Mouse (Mus musculus) liver (tissue): ENCODE results near the gene Lmod2.

Experiments used
- DNase-seq: peaks from one replicate; pipeline ENCODE4 v3.0.0-alpha.2; 2020; ENCODE audit warnings: mixed read lengths

The Lmod2 gene

DNA sequence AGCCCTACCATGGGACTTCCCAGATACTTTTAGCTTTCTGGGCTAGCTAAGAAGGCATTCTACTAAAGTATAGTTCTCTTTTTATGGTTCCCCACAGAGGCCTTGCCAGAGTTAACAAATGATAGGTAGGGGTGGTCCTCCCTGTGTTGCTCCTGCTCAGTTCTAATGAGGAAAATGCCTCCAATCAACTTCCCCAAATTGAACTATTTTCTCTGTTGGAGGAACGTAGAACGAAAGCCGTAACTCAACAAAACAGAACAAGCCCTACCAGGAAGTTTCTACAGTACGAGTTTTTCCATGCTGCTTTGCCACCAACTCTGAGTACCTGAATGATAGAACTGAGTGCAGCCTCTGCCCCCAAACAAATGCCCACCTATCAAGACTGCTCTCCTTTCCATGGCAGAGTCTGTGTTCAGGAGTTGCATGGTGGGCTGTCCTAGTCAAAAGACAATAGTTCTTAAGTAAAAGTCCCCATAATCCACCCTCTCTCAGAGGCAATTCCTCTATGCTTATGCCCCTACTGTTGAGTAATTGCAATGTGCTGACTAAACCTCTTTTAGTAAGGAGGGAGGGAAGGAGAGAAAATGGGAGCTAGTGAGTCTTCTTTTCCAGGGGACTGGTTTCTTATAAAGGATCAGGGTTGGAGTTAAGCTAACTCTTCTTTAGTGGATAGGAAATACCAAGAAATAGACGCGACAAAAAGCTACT lies 47.9 kb downstream of the Lmod2 start:
- no peak for DNase-seq

DNA sequence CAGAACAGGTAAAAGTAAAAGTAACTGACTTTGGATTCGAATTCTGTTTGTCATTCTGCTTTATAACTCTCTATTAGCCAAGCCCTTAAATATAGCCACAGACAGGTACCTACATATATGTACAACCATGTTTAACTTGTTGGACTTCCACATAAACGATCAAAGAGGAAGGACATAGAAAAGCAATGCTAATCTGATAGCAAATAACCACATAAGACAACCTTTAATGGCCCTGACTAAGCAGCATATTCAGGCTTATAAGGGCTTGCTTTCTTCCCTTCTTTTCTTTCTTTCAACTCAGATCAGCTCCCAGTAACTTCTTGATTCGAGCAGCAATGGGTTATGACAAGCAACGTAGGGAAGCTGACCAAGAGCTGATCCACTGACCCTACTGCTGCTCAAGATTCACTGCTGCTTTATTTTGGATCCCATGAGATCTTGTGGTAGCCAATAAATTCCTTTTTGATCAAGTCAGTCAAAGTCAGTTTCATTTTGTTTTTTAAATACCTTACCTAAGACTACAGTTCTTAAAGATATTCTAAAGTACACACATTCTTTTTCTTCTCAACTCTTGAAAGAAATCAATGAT lies 49.6 kb downstream of the Lmod2 start:
- no peak for DNase-seq

DNA sequence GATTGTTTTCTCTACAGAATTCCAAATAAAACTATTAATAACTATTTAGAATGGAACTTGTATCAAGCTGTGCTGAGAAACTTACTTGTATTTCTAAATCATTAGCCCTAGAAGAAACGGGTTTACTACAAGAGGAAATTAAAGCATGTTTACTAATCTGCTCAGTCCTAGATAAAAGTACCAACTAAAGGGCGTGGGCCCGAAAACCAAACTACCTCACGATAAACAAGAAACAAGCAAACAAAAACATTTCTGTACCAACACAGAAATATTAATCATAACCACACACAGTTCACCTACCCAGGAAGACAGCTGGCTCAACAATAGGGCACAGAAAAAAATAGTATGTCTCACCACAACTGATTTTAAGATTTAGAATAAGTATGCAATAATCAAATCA lies 50.8 kb downstream of the Lmod2 start:
- DNase-seq, result no peak

DNA sequence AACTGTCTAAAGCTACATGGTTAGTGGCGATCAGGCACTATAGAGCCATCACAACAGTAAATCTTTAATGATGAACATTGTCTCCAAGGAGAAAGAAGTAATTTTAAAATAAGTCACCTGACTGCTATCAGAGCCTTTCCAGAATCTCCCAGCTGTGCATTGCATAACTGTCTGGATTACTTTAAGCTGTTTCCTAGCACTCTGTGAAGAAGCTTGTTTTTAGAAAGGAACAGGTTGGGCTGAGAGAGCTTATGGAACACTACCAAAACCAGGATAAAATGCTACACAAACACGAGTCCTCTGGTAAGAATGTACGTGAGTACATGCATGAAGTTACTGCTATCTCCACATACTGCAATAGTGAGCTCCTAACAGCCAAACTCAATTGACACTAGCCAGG lies 53.2 kb downstream of the Lmod2 start:
- no peak for DNase-seq

DNA sequence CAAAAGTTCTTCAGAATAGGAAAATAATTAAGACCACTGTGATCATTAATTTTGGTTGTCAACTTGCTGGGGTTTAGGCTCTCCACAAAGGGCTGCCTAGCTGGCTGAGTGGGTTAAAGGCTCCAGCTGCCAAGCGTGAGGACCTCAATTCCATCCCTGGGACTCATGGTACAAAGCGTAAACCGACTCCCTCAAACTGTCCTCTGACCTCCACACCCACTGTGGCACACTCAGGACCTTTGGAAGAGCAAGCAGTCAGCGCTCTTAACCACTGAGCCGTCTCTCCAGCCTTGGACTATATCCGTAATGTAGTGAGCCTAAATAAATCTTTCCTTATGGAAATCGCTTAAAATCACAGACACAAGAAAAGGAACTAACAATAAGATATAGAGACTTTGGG lies 54.0 kb downstream of the Lmod2 start:
- DNase-seq, result no peak
